Mouse (Mus musculus) macrophage (primary cell): Measurements from ENCODE around the gene Ngb. TPM values are rescaled to one million over a fixed set of nuclear protein-coding genes. Genes with fewer than 3 reads are reported as not detected.

Experiments used
- H3K27ac ChIP-seq: fragments of 350-480 bp; formaldehyde crosslinking; 2 replicates; pipeline ENCODE4 v1.9.0; 2021
- H3K36me3 ChIP-seq: fragments of 350-480 bp; formaldehyde crosslinking; 2 replicates; pipeline ENCODE4 v1.9.0; 2021; ENCODE audit errors: inconsistent target
- H3K4me3 ChIP-seq: fragments of 350-480 bp; formaldehyde crosslinking; 2 replicates; pipeline ENCODE4 v1.9.0; 2021; ENCODE audit errors: inconsistent target
- H3K79me2 ChIP-seq: fragments of 350-480 bp; formaldehyde crosslinking; 2 replicates; pipeline ENCODE4 v1.9.0; 2021; ENCODE audit errors: inconsistent target
- WGBS: methylation state at CpG from one replicate; pipeline ENCODE4 v1.1.7; 2026; ENCODE audit warnings: inconsistent platforms; ENCODE audit not compliant: missing documents; 5-methylcytosine and 5-hydroxymethylcytosine counted together
- polyA plus RNA-seq: library from polyadenylated mRNA; stranded (reverse); fragments of 250-400 nt; gene quantifications from 3 replicates; pipeline ENCODE4 v1.2.4, GENCODE M21; 2018; ENCODE audit warnings: inconsistent platforms

Ngb gene
- polyA plus RNA-seq, 1 experiment from 2014 or later, result 0.09 TPM

DNA sequence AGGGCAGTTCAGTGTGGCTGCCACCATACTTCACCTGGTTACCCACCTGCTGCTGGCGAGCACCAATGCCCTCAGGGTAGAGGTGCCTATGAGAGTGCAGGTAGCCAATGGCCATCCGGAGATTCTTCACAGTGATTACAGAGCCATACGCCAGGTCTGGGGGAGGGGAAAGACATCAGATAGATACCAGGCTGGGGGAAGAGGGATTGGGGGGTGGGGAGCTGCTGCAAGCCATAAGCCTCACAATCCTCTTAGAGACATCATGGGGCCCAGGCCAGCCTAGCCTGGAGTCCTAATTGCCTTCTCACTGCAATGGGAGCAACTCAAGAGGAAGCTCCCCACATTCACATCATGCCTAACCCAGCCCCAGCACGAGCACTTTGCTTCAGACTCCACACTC lies 24.9 kb upstream of the Ngb start:
- no peak overlapping the region for H3K27ac ChIP-seq
- H3K4me3 ChIP-seq, result no peak overlapping the region
- no peaks in the 10 kb centered on the region; the same call in 1 of the 2 replicates for H3K36me3 ChIP-seq
- H3K79me2 ChIP-seq, result no peaks in the 10 kb centered on the region
- WGBS, result 91% methylated on average over 4 of the region's 4 CpGs

DNA sequence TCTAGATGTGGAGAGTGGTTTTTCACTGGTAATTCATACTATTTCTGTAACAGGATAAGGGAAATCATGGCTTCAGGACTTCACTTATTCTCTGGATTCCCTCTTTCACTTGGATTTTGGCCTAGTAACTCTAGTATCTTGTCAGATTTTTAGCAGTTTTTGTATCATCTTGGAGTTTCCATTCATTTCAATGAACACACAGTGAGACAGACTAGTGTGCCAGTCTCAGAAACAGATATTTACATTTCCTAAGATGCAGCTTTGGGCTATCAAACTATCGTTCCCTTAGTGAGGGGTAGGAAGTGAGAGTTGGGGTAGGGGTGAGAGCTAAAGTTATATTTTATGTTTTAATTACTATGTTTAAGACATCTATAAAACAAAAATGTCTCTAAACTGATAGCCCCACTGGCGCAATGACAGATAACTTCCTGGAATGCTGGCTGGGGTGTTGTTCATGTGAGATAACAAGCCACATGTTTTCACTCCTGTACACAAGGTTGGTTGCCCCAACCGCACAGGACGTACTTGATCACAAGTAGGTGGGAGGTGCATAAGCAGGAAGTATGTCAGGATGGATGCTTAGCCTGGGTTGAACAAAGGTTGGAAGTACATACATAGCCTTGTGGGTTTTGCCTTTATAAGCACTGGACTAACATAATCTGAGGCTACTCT lies 19.7 kb upstream of the Ngb start:
- Histone ChIP-seq H3K4me3 (no peak overlapping the region), H3K79me2 (no peaks in the 10 kb centered on the region), H3K36me3 (peaks cover 2% of the 10 kb centered on the region; the same call in 1 of the 2 replicates), H3K27ac (no peak overlapping the region)
- WGBS, result 91% methylated on average over 4 of the region's 4 CpGs

DNA sequence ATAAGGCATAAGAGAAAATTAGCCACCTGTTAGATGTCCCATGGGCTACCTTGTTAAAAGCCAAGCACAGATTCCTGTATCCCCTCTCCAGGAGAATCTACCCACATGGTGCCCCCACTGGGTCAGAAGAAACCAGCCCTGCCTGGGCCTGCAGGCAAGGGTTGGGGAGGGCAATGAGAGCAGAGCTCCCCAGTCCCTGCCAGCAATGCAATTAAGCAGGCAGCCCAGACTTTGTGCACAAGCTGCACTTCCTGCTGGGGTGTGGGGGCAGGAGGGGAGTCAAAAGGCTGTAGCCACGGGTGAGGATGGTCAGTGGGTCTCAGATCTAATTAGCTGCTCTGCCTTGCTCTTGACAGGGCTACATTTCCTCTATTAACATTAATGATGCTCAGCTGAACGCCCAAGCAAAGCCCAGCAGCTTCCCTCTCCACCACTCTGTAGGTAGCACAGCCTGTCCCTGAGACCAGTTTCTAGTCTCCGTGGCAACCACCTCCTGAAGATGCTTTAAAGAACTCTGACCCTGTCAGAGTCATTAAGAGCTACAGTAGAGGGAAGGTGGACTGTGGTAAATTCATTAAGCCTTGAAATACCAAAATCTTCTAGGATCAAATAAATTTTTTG lies 5.1 kb upstream of the Ngb start:
- Histone ChIP-seq H3K27ac (no peak overlapping the region), H3K36me3 (no peaks in the 10 kb centered on the region), H3K4me3 (no peak overlapping the region), H3K79me2 (no peaks in the 10 kb centered on the region)
- 64% methylated on average over 3 of the region's 3 CpGs for WGBS

DNA sequence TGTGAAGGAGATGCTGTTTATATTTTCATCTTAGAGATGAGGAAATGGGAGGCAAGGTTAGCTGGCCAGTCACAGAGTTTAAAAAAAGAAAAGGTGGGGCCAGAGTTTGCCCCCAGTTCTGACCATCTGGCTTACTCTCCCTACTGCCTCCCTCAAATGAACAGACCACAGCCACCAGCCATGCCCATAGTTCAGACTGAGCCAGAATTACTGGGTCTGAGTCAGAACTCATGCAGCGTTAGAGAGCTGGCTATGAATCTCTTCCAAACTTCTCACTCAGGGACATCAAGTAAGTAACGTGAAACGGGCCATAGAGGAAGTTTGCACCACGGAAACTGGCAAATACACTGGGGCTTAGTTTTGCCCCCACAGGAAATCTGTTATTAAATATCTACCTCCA lies 2.5 kb upstream of the Ngb start:
- no peak overlapping the region for H3K4me3 ChIP-seq
- WGBS, result 18% methylated on average over 4 of the region's 4 CpGs
- no peak overlapping the region for H3K27ac ChIP-seq
- no peaks in the 10 kb centered on the region for H3K36me3 ChIP-seq
- no peaks in the 10 kb centered on the region for H3K79me2 ChIP-seq

DNA sequence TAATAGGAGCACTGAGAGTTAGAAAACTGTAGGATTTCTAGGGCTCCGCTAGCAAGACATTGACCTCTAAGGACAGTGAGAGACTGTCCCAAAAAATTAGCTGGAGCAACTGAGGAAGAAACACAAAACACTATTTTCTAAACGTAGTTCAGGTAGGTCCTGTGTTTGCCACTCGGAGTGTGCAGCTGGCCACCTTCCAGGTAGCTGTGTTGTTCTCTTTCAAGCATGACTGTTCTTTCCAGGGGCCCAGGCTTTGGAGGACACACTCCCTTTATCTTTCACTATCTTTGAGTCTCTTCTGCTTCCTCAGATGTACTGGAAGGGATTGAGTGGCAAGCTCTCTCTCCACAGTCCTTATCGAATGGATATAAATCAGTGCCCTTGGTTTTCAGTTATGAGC lies 1.1 kb upstream of the Ngb start:
- Histone ChIP-seq H3K4me3 (no peak overlapping the region), H3K27ac (no peak overlapping the region), H3K79me2 (no peaks in the 10 kb centered on the region), H3K36me3 (no peaks in the 10 kb centered on the region)
- 87% methylated on average over 4 of the region's 4 CpGs for WGBS

DNA sequence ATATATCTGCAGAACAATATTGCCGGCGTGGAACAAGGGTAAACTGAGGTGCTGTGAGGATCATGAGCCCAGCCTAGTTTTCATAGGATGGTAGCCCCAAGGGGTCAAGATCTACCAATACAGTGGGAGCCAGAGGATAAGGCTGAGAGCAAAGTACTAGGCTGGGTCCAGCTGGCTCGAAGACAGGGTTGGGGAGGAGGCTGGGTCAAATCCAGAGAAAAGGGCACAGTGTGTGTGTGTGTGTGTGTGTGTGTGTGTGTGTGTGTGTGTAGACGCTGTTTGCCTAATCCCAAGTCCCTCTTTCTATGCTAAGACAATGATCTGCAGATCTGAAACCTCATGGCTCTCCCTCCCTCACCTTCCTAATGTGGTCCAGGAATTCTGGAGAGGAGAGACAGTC lies 2.0 kb downstream of the Ngb start:
- Histone ChIP-seq H3K27ac (no peak overlapping the region), H3K36me3 (no peaks in the 10 kb centered on the region), H3K79me2 (no peaks in the 10 kb centered on the region), H3K4me3 (no peak overlapping the region)
- WGBS, result 93% methylated on average over 4 of the region's 4 CpGs

DNA sequence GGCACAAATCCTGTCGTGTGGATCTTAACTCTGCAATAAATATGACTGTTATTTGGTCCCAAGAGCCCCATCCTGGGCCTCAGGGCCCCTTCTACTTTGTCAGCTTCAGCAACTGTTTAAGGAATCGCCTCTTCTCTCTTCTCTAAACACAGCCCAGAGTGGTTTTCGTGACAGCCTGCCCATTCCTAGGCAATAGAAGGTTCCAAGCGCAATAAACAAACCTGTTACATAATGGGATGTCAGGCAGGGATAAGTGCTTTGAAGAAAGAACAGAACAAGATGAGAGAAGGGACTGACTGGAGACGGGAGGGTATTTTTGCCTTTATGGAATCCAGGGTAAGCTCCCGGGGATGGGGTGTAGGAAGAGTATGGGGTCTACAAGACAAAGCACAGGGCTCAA lies 8.7 kb downstream of the Ngb start:
- no peak overlapping the region for H3K4me3 ChIP-seq
- 63% methylated on average over 6 of the region's 6 CpGs for WGBS

DNA sequence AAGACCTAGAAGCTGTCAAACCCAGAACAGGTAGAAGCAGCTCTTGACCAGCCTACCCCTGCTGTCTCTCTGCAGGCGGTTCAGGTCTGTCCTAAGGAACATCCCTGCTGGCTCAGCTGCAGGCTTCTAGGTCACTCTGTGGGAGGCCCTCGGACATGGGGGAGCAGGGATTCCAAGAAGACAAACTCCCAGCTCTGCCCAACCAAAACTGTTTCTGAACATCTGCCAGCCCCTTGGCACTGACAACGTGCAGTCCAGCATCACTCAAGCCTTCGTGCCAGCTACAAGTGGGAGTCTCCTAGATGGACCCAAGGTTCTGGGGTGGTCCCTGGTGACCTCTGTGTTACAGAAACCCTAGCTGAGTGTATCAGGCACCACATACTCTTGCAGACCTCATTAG lies 9.1 kb downstream of the Ngb start:
- Histone ChIP-seq H3K4me3 (no peak overlapping the region), H3K36me3 (no peaks in the 10 kb centered on the region), H3K79me2 (no peaks in the 10 kb centered on the region), H3K27ac (no peak overlapping the region)
- WGBS, result 89% methylated on average over 4 of the region's 4 CpGs

More for the DNA sequence above, 8.7 kb downstream of the Ngb start:
- Histone ChIP-seq H3K79me2 (no peaks in the 10 kb centered on the region), H3K27ac (no peak overlapping the region), H3K36me3 (no peaks in the 10 kb centered on the region)

DNA sequence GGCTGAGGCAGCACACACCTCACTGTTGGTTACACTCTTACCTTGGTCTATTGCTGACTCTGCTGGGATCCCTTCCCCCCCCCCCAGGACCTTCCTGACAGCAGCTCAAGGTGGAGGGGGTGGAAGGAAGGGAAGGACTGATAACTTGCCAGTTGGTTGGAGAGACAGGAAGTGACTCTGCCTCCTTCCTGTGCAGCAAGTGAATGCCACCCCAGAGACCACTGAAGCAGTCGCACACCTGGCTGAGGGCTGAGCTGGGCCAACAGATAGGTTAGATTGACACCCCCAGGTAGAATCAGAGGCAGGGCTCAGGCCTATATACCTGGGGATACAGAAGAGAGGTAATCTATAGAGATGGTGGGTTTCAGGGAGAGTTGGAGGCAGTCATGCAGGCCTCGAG lies 10.4 kb downstream of the Ngb start:
- H3K27ac ChIP-seq, result no peak overlapping the region
- no peaks in the 10 kb centered on the region for H3K36me3 ChIP-seq
- 60% methylated on average over 2 of the region's 2 CpGs for WGBS

DNA sequence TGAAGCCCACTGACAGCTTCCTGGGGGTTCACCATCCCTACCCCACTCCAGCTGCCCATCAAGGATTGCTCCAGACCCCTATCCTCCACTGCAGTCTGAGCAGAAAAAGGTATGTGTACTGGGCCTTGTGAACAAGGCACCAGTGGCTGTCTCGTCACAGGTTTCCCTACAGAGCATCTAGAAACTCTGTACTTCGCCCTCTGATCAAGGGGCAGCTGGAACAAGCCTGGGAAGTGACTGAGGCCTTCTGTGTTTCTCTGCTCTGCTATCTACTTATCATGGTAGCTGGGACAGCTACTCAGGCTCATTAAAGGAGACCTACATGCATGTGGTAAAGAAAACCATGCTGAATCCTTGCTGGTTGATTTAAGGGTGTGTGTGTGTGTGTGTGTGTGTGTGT lies 12.6 kb downstream of the Ngb start:
- no peak overlapping the region for H3K27ac ChIP-seq
- WGBS, result 93% methylated on average over 2 of the region's 2 CpGs
- H3K79me2 ChIP-seq, result no peaks in the 10 kb centered on the region
- no peaks in the 10 kb centered on the region for H3K36me3 ChIP-seq
- no peak overlapping the region for H3K4me3 ChIP-seq

More for the DNA sequence above, 10.4 kb downstream of the Ngb start:
- no peak overlapping the region for H3K4me3 ChIP-seq
- no peaks in the 10 kb centered on the region for H3K79me2 ChIP-seq

DNA sequence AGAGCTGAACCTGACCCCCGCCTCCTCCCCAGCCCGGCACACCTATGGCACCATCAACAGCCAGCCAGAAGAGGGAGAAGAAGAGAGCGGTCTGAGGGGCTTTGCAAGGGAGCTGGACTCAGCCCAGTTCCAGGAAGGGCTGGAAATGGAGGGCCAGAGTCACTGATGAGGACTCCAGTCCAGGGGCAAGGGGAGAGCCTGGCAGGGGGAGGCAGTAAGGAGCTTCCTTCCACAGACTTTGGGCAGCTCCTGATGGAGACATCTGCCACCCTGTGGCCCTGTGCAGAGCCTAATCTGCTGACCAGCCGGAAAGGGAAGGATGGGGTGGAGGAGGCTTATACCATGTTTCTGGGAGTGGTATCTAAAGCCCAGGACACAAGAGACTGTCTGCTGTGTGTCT lies 13.1 kb downstream of the Ngb start:
- Histone ChIP-seq H3K36me3 (no peaks in the 10 kb centered on the region), H3K27ac (no peak overlapping the region), H3K79me2 (no peaks in the 10 kb centered on the region), H3K4me3 (no peak overlapping the region)
- 85% methylated on average over 4 of the region's 4 CpGs for WGBS

DNA sequence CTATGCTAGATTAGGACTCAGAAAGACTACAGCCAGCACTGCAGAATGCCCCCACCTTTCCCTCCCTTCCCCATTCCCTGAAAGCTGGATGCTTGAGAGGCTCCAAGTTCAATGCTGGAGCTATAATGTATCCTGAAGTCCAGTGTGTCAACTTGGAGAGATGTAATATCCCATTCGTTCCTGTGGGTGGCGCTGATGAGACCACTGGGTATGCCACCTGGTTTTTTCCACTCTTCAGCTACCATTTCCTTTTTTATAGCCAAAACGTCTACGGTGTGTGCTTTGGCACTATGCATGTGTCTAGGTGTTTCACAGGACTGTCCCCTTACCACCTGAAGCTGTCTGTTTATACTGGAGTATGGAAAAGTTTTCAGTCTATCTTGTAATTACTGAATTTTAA lies 14.0 kb downstream of the Ngb start:
- Histone ChIP-seq H3K4me3 (no peak overlapping the region), H3K79me2 (no peaks in the 10 kb centered on the region), H3K27ac (no peak overlapping the region), H3K36me3 (no peaks in the 10 kb centered on the region)
- WGBS, result 20% methylated on average over 4 of the region's 4 CpGs

DNA sequence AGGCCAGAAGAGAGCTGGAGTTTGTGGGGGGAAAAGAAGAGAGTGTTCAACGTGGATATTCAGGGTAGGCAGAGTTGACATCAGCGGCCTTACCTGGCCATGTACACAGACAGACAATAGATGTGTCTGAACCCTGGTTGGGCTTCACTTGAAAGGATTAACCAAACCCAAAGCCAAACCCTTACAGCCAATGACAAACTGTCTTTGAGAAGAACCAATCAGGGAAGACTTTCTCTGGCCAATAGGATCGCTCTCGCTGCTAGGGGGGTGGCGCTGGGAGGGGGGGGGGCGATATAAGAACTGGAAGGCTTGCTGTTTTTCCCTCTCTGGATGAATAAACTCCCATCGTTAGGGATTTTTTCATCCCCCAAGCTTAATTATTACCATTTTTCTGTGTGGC lies 15.1 kb downstream of the Ngb start:
- 71% methylated on average over 7 of the region's 7 CpGs for WGBS
- Histone ChIP-seq H3K4me3 (no peak overlapping the region), H3K79me2 (no peaks in the 10 kb centered on the region), H3K36me3 (no peaks in the 10 kb centered on the region), H3K27ac (no peak overlapping the region)

DNA sequence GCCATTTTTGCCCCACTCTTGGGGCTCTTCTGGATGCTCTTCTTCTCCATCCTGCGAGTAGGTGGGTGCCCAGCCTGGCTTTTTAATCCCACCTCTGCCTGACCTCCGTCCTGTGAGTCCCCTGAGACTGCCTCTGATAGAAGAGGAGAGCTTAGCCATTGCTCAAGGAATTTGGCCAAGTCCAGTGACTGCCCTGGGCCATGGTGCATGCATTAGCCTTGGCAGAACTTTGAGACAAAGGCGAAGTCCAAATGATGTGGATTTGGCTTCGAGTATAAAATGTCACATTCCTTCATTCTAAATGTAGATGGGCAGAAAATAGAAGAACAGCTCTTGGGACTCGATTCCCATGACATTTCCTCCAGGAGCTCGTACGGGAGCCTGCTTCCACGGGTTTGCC lies 19.5 kb downstream of the Ngb start:
- no peaks in the 10 kb centered on the region for H3K36me3 ChIP-seq
- H3K4me3 ChIP-seq, result no peak overlapping the region
- 85% methylated on average over 8 of the region's 8 CpGs for WGBS
- no peak overlapping the region for H3K27ac ChIP-seq
- H3K79me2 ChIP-seq, result no peaks in the 10 kb centered on the region

DNA sequence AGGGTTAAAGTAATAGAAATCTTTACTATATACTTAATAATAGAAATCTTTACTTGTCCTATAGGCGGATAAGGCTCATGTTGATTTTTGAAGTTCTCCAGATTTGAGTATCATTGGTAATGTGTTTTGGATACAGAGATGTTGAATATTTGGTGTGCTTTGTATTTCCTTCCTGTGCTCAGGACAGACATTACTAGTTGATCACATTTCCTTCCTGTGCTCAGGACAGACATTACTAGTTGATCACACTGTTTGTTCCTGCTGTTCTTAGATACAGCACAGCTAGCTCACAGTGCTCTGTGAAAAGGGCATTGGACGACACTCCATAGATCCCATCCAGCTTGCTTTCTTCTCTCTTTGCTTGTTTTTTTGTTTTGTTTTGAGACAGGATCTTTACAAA lies 25.7 kb downstream of the Ngb start:
- H3K36me3 ChIP-seq, result no peaks in the 10 kb centered on the region
- 92% methylated on average over 2 of the region's 2 CpGs for WGBS
- no peak overlapping the region for H3K27ac ChIP-seq
- no peaks in the 10 kb centered on the region for H3K79me2 ChIP-seq
- H3K4me3 ChIP-seq, result no peak overlapping the region

DNA sequence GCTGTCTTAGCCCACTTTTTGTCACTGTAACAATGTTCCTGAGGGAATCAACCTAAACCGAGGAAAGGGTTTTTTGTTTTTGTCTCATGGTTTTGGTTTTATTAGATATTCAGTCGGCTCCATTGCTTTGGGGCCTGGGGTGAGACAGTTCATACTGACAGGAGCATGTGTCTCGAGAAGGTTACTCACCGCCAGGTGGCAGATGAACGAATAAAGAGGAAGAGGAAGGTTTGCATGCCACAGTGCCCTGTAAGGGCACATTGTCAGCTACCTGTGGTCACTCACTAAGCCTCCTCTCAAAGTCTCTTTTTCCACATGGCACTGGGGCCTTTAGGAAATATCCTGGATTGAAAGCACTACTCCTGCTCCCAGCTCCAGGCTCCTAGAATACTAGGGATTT lies 31.8 kb downstream of the Ngb start:
- H3K36me3 ChIP-seq, result no peaks in the 10 kb centered on the region
- no peak overlapping the region for H3K27ac ChIP-seq
- WGBS, result 55% methylated on average over 5 of the region's 5 CpGs
- no peaks in the 10 kb centered on the region for H3K79me2 ChIP-seq
- no peak overlapping the region for H3K4me3 ChIP-seq
